Mouse (Mus musculus) ES-Bruce4 (cell line): ENCODE results near the gene Hmox1.
A peak's percentile ranks its signal among the peaks of the same experiment; 100 is the strongest.

Experiments
- EP300 ChIP-seq: IDR thresholded peaks from 2 replicates; pipeline ENCODE4 v1.6.1; 2011; ENCODE audit warnings: low read depth, low read length; ENCODE audit not compliant: insufficient read depth
- POLR2A ChIP-seq: IDR thresholded peaks from one replicate; pipeline ENCODE4 v1.8.1; 2011; ENCODE audit warnings: low read length; ENCODE audit not compliant: insufficient read depth

DNA sequence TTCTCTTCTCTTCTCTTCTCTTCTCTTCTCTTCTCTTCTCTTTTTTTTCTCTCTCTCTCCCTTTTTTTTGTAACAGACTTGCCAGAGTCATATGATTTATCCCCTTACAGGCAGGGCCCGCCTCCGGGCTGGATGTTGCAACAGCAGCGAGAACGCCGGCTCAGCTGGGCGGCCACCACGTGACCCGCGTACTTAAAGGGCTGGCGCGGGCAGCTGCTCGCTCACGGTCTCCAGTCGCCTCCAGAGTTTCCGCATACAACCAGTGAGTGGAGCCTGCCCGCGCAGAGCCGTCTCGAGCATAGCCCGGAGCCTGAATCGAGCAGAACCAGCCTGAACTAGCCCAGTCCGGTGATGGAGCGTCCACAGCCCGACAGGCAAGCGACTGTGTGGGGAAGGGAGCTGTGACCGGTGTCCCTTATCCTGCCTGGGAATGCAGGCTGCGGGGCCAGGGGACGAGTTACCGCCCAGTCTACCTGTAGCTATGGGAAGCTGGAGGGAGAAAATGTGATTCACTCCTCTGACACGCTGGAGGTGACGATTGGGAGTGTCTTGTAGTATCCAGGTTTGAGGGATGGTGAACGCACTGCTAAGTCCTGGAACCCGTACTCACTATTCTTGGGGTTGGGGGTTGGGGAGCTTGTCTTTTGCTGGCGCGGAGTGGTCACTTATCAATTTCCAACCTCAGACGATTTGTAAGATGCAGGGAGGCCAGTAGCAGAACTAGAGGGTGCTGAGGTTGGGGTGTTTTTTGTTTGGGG is at the start of gene Hmox1:
- TF ChIP-seq POLR2A (peak; percentile 81), EP300 (peak; percentile 52; the same call in 1 of the 2 replicates)
